Mouse (Mus musculus) spleen, postnatal 4 days (tissue): ENCODE measurements around the gene Bdkrb1.
A peak's percentile ranks its signal among the peaks of the same experiment; 100 is the strongest.

Experiments
- DNase-seq, 2 experiments: peaks; one replicate each; pipeline ENCODE4 v3.0.0; 2022; ENCODE audit warnings: low spot score in 2 of 2

Bdkrb1 gene

GRCm38 (mm10) chr12:105602581-105603210 lies at the start of gene Bdkrb1:
Gene Bdkrb1, plus strand, starts transcription at chr12:105603085.
- DNase-seq: no peak

DNA sequence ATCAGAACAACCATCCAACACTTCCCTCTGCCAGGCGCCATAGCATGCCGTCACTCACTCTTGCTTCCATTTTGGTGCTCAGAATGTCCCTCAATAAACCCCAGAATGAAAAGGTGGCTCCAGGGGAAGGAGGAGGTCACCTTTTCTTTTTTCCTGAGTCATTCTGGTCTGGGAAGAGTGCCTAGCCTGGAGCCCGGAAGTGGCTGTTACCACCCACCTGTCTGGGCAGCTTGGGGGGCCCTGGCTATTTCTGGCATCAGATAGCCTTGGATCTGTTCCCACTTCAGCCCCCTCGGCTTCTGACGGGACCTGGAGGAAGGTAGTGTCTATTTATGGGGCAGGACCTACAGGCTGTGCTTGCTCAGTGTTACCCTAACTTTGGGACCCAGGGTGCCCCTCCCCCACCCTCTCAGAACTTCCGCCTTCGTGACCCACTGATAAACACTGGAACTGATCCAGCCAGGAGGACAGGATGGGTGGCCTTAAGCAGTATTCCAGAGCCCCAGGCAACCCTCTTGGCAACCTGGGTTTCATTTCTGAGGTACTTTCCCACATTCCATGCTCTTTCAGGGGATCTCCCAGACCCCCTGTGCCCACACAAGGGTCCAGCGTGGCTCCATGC lies 48.6 kb upstream of the Bdkrb1 start:
- DNase-seq: no peak

GRCm38 (mm10) chr12:105555172-105555571 lies 47.7 kb upstream of the Bdkrb1 start:
- no peak for DNase-seq

GRCm38 (mm10) chr12:105557250-105557925 lies 45.5 kb upstream of the Bdkrb1 start:
- no peak for DNase-seq

DNA sequence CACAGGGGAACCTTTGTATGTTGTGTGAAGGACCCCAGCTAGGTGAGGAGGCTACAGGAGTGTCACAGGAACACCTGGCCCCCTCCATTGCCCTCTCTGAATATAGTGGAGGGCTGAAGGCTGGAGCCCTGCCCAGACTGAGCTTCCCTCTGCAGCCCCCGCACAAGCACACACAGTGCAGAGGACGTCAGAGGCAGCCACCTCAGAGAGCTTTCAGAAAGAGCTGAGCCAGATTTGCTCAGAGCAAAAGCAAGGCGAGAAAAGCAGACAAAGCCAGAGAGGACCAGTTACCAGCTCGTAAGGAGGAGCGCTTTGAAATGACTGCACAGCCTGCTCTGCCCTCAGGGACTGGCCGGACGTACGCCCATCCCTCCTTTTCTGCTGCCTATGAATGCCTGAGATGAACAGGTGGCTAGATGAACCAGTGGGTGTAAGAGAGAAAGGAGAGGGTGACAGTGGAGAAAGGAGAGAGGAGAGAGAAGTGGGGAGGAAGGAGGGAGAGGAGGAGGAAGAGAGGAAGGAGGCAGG lies 41.8 kb upstream of the Bdkrb1 start:
- no peak for DNase-seq

GRCm38 (mm10) chr12:105562056-105562820 lies 40.6 kb upstream of the Bdkrb1 start:
- DNase-seq: no peak

DNA sequence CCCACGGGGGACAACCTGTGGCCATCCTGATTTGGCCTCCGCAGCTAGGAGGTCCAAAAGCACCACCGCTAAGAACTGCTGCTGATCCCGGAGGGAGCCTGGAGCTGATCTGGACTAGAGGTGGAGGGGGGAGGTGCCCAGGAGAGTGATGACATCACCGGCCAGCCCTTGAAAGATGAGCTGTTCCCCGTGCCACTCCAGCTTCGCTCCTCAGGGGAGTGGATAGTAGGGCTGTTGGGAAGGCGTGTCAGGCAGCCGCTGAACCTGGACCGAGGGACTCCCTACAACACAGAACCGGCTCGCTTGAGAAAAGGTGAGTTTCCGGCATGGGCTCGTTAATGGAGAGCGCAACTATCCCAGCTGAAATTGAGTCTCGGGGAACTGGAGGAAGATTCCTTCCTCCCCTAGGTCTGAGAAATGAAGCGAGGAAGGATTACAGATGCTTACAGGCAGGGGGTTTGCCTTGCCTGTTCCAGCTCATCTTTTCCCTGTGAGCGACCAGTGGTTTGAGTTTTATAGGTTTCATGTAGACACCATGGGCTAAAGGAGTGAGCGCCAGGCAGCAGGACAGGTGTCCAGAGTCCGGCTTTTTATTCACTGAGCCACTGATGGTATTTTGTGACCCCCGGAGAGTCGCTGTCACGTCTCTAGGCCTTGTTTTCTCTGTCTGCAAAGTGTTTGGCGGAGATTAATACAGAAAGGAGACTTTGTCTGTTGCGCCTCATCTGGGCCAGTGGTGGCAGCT lies 39.8 kb upstream of the Bdkrb1 start, which contains the start of gene Bdkrb2:
Gene Bdkrb2 (plus strand): TSS at position 291 of the 745 bp plus-strand sequence.
- DNase-seq: no peak

DNA sequence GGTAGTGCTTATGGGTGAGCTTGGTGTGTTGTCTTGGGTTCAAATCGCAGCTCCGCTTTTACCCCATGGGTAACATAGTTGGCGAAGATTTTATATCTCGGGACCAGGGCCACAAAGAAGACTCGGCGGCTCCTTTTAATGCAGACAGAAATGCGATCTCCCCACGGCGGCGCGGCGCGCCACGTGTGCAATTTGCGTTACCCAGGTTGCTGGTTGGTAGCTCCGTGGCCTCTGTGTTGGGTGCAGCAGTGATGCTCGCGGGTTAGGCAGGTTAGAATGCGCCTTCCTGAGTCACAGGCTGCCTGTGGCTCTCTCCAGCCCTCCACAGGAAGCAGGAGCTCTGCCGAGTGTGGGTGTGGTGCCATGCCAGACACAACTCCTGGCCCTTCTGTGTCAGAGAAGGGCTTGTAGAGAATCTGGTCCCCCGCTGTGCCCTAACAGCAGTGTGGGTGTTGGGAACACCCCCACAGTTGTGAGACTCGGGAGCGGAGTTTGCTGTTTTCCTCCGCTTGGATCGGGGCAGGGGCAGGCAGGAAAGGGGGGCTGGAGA lies 39.1 kb upstream of the Bdkrb1 start:
- DNase-seq: no peak

DNA sequence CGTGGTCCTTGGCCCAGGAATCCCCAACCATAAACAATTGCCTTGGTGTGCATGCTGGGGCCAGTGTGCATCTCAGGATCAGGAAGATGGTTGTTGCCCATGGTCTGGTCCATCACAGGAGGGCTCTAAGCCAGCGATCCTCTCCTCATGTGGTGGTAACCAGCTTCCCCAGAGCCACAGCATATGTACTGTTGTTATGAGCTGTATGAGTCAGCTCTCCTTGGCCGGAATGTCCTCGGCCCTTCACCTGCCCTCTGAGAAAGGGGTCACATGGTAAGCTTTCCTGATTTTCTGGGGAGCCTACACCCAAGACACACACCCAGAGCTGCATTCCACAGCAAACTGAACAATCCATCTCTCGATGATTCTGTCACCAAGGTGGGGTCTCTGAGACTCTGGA lies 37.7 kb upstream of the Bdkrb1 start:
- DNase-seq: no peak

GRCm38 (mm10) chr12:105571867-105572266 lies 31.0 kb upstream of the Bdkrb1 start:
- no peak for DNase-seq

DNA sequence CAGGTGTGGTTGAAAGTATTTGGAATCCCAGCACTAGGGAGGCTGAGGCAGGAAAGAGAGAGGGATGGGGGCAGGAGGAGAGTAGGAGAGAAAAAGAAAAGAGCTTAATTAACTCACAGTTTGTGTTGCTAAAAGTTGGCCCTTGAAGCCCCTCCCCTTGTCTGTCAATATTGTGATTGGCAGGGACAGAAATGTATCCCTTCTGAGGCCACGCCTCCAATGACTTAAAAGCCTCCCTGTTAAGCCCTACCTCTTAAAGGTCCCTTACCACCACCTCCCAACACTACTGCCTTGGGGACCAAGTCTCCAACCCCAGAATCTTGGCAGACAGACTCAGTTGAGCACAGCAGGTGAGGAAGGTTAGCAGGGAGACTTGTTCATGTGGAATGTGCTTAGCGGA lies 30.3 kb upstream of the Bdkrb1 start:
- no peak for DNase-seq

DNA sequence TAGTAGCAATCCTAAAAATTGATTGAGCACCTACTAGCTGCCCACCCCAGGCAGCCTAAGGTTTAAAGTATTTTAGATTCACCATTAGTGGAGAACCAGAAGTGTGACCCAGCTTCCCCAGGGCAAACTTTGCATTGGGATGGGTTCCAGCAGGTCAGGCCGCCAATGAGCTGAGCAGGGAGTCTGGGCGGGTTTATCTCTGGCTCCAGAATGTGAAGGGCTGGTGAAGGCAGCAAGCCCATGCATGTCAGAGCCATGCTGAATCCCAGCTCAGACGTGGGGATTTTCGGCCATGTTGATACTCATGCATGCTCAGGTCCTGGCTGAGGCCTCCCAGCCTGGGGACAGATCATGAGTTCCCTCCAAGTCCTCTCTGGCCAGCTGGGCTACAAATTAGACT lies 28.5 kb upstream of the Bdkrb1 start:
- DNase-seq: no peak

DNA sequence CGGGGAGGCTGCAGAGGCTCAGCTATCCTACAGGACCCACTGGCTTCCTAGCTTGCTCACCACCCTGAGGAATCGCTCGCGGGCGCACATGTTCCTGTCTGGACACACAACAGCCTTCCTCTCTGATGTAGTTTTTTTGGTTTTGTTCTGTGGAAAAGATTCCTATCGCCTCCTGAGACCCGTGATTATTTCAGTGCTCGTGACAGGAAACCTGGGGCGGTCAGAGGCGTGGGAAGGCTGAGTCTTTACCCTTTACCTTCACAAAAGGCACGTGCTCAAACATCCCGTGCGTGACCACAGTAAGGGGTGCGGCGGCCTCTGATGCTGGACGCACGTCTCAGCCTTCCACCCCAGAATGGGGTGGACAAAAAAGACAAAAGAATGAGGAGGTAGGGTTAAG lies 22.4 kb upstream of the Bdkrb1 start:
- DNase-seq: no peak

GRCm38 (mm10) chr12:105582486-105582885 lies 20.4 kb upstream of the Bdkrb1 start:
- DNase-seq: no peak

DNA sequence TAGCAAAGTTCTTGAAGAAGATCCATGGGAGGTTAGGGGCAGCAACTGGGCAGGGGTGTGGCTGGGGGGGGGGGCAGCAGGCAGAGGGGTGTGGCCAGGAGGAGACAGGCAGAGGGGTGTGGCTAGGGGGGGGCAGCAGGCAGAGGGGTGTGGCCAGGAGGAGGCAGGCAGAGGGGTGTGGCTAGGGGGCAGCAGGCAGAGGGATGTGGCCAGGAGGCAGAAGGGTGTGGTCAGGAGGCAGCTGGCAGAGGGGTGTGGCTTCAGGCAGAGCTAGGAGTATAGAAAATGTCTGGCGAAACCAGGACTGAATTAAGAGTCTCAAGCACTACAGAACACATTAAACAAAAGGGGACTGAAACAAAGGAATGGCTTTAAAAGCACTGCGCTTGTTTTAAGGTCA lies 19.4 kb upstream of the Bdkrb1 start:
- DNase-seq: no peak

DNA sequence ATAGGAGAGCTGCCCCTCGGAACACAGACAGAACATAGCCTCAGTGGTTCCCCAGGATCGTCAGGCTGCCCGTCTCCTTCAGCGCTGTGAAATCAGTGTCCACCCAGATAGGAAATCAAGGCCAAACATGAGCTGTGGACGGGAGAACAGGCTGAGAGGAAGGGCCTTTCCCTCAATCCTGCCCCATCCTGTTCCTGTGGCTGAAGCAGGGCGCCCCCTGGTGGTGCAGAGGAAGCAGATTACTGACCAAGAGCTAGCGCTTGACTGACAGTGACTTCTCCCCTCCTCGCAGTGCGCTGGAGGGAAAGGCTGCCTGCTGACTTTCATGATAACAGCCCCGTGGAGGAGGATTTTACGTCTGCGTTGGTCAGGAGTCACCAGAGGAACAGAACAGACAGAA lies 18.0 kb upstream of the Bdkrb1 start:
- DNase-seq: peak; percentile 48 to 79

DNA sequence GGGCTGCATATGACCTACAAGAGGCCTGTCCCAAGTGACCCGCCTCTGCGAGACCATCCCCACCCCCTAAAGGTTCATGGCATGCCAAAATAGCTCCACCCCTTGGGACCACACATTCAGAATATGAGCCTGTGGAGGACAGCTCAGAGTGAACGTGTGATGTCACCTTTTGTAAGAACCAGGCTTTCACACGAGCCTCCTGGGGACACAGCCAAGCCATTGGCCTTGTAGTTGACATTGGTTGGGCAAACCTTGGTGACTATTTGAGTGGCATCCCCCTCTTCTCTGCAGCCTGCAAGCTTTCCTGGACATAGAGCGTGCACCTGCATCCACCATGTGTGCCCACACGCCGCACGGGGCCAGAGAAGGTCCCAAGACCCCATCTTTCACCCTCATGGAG lies 15.4 kb upstream of the Bdkrb1 start:
- no peak for DNase-seq

DNA sequence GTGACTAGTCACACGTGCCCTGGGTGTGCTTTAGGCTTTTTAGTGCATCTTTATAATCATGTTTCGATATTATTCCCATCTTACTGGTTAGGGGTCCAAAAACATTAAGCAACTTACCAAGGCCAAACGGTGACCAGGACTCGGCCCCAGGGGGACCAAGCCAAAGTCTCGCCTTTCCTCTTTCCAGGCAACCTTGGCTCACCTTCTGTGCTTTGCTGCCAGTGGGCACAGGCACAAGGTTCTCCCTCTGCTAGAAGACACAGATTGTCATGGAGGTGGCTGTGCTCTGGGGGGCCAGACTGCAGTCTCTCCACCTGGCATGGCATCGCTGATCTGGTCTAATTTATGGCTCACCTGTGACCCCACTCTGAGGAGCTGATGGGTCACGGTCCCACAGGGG lies 12.1 kb upstream of the Bdkrb1 start:
- no peak for DNase-seq

- DNase-seq: no peak
These were observed 10.5 kb upstream of the Bdkrb1 start for GRCm38 (mm10) chr12:105592361-105592761.

- DNase-seq: no peak
These were observed 9.4 kb upstream of the Bdkrb1 start for GRCm38 (mm10) chr12:105593471-105593870.

- DNase-seq: no peak
These were observed 5.8 kb upstream of the Bdkrb1 start for GRCm38 (mm10) chr12:105597135-105597534.
